In genomic region chr7:126695210-126695611, GRCm38 (mm10) we compare ENCODE assay signal across 8 mouse cellular contexts. TPM values are rescaled to one million over a fixed set of nuclear protein-coding genes. Genes with fewer than 3 reads are reported as not detected.
A peak's percentile ranks its signal among the peaks of the same experiment; 100 is the strongest.
DNase-seq lines count a peak whose midpoint lies in the region; ATAC-seq and TF ChIP-seq lines count a peak whose summit lies in the region.

Bola2 (plus strand) TSS chr7:126695401.

- peaks cover 2% of the 10 kb centered on the region; the same call in 1 of the 2 replicates for H3K79me2 ChIP-seq in heart, adult 2 months (replicated peaks; ENCODE audit: control insufficient read depth, insufficient read depth, low read length)
- peaks cover 7% of the 10 kb centered on the region; the same call in 1 of the 2 replicates for H3K79me2 ChIP-seq in liver, adult 2 months (ENCODE audit: control insufficient read depth, insufficient read depth, low read length)

- H3K27me3 ChIP-seq in heart, adult 2 months (ENCODE audit: control insufficient read depth, insufficient read depth, low read length) = no peaks in the 10 kb centered on the region
- no peaks in the 10 kb centered on the region for H3K27me3 ChIP-seq in kidney, embryonic 14.5 days (ENCODE audit: control insufficient read depth, insufficient read depth, low read length)
- H3K27me3 ChIP-seq in liver, adult 2 months (ENCODE audit: control insufficient read depth, insufficient read depth, low read length) = no peaks in the 10 kb centered on the region
- no peaks in the 10 kb centered on the region for H3K27me3 ChIP-seq in midbrain, postnatal 0 days (ENCODE audit: insufficient read depth, low read length)

- intact Hi-C loops in heart, adult 2 months (cut with DNase I) = loop anchor here (1.0 to 10.0 kb wide), 3 partner anchors 112 to 300 kb away; partner anchors contain the start of genes Nfatc2ip and Tufm

- peak; percentile 50 for ATAC-seq in kidney, embryonic 14.5 days (ENCODE audit: low FRiP score, low TSS enrichment)
- peak; percentile 21; the same call in 1 of the 2 replicates for ATAC-seq in midbrain, postnatal 0 days (ENCODE audit: low FRiP score)

- H3K4me1 ChIP-seq in heart, adult 2 months (ENCODE audit: control insufficient read depth, insufficient read depth, low read length) = peaks cover 6% of the 10 kb centered on the region
- H3K4me1 ChIP-seq in kidney, embryonic 14.5 days (ENCODE audit: control insufficient read depth, insufficient read depth, low read length) = peaks cover 17% of the 10 kb centered on the region
- H3K4me1 ChIP-seq in liver, adult 2 months (ENCODE audit: control insufficient read depth, insufficient read depth, low read length) = peaks cover 17% of the 10 kb centered on the region
- H3K4me1 ChIP-seq in midbrain, postnatal 0 days (ENCODE audit: insufficient read depth, low read length) = peaks cover 7% of the 10 kb centered on the region; the same call in 1 of the 2 replicates

- no peaks in the 10 kb centered on the region for H3K9me3 ChIP-seq in kidney, embryonic 14.5 days (ENCODE audit: control insufficient read depth, low read length)
- no peaks in the 10 kb centered on the region for H3K9me3 ChIP-seq in midbrain, postnatal 0 days (ENCODE audit: low read length)

- peak within 1 kb of the TSS; percentile 96 for H3K4me3 ChIP-seq in heart, adult 2 months
- H3K4me3 ChIP-seq in kidney, embryonic 14.5 days (ENCODE audit: low read length) = peak within 1 kb of the TSS; percentile 73
- H3K4me3 ChIP-seq in liver, adult 2 months (ENCODE audit: insufficient read depth, low read depth, low read length) = peak within 1 kb of the TSS; percentile 75
- peak within 1 kb of the TSS; percentile 75 for H3K4me3 ChIP-seq in midbrain, postnatal 0 days (ENCODE audit: low read depth, low read length)

- peak within 1 kb of the TSS; percentile 98 for H3K9ac ChIP-seq in heart, adult 2 months (ENCODE audit: low read depth, low read length)
- H3K9ac ChIP-seq in kidney, embryonic 14.5 days (ENCODE audit: low read depth, low read length) = peak within 1 kb of the TSS; percentile 75
- peak within 1 kb of the TSS; percentile 80 for H3K9ac ChIP-seq in liver, adult 2 months (ENCODE audit: low read depth, low read length)
- peak within 1 kb of the TSS; percentile 78 for H3K9ac ChIP-seq in midbrain, postnatal 0 days (replicated peaks; ENCODE audit: low read length, poor library complexity, severe bottlenecking)

- TF ChIP-seq POLR2A in heart, adult 2 months (IDR thresholded peaks at IDR 0.05; ENCODE audit: insufficient read depth, low read depth, low read length) = peak; percentile 77
- peak; percentile 50 for TF ChIP-seq POLR2A in liver, adult 2 months (IDR thresholded peaks at IDR 0.05; ENCODE audit: extremely low read depth, insufficient read depth, low read length)

- peak within 1 kb of the TSS; percentile 96 for H3K27ac ChIP-seq in heart, adult 2 months
- peak within 1 kb of the TSS; percentile 96 for H3K27ac ChIP-seq in kidney, embryonic 14.5 days (ENCODE audit: low read depth, low read length)
- peak within 1 kb of the TSS; percentile 93 for H3K27ac ChIP-seq in liver, adult 2 months (replicated peaks; ENCODE audit: insufficient read depth, low read depth, low read length)
- peak within 1 kb of the TSS; percentile 86 for H3K27ac ChIP-seq in midbrain, postnatal 0 days (ENCODE audit: low read depth, low read length)

- no peaks in the 10 kb centered on the region for H3K36me3 ChIP-seq in heart, adult 2 months (ENCODE audit: control insufficient read depth, insufficient read depth, low read length)
- H3K36me3 ChIP-seq in kidney, embryonic 14.5 days (ENCODE audit: control insufficient read depth, insufficient read depth, low read length) = peaks cover 23% of the 10 kb centered on the region
- H3K36me3 ChIP-seq in liver, adult 2 months (ENCODE audit: control insufficient read depth, insufficient read depth, low read length) = no peaks in the 10 kb centered on the region
- peaks cover 27% of the 10 kb centered on the region for H3K36me3 ChIP-seq in midbrain, postnatal 0 days (ENCODE audit: insufficient read depth, low read length)

- peak; percentile 60 for DNase-seq in urinary bladder, adult 2 months (ENCODE audit: low spot score)
- no peak for DNase-seq in urinary bladder, postnatal 4 days (ENCODE audit: low spot score in 2 of 2)
- DNase-seq in embryo, embryonic 11 days = peak; percentile 79
- DNase-seq in heart, adult 2 months = peak; percentile 83 to 84
- peak; percentile 62 for DNase-seq in liver, adult 2 months (ENCODE audit: extremely low read depth, low read depth, low spot score)
- DNase-seq in midbrain, postnatal 0 days (ENCODE audit: low spot score) = peak; percentile 60
- peak; percentile 83 for DNase-seq in thymus, postnatal 0 days (ENCODE audit: low spot score)

- peak within 1 kb of the TSS; percentile 94 for H3K4me2 ChIP-seq in kidney, embryonic 14.5 days (replicated peaks; ENCODE audit: low read depth, low read length)
- H3K4me2 ChIP-seq in midbrain, postnatal 0 days (ENCODE audit: low read depth, low read length, poor library complexity, severe bottlenecking) = peak within 1 kb of the TSS; percentile 82

- WGBS in heart, adult 2 months = under 1% methylated on average over 31 of the region's 31 CpGs
- WGBS in kidney, embryonic 14.5 days = under 1% methylated on average over 31 of the region's 31 CpGs
- under 1% methylated on average over 31 of the region's 31 CpGs for WGBS in liver, adult 2 months
- 1% methylated on average over 30 of the region's 31 CpGs for WGBS in midbrain, postnatal 0 days

- TF ChIP-seq EP300 in heart, adult 2 months (IDR thresholded peaks at IDR 0.05; ENCODE audit: insufficient read depth, low read depth, low read length) = no peak

- no peak for TF ChIP-seq CTCF in heart, adult 2 months (IDR thresholded peaks at IDR 0.05)
- no peak for TF ChIP-seq CTCF in liver, adult 2 months (IDR thresholded peaks at IDR 0.05; ENCODE audit: low read depth, low read length)
- no peak for TF ChIP-seq CTCF in midbrain, postnatal 0 days (IDR thresholded peaks at IDR 0.05)

RNA-seq across cellular contexts. Expression of gene Bola2, which starts in this region (rescaled TPM):
- polyA plus RNA-seq in urinary bladder, adult 2 months (2012; rRNA removed) = 32.6 and 37.6 TPM in 2 replicates
- 10 to 100 TPM; 49.7 to 63.7 TPM for total RNA-seq in heart, adult 2 months (2021)
- 25.9 and 29.1 TPM in 2 replicates for polyA plus RNA-seq in heart, adult 2 months (2012; rRNA removed)
- polyA plus RNA-seq in kidney, embryonic 14.5 days (2014; fragmentation: Nextera tagmentation; extraction: Ambion mirVana) = 145 and 184 TPM in 2 replicates
- 15.6 and 20.5 TPM in 2 replicates for total RNA-seq in liver, adult 2 months (2014; rRNA removed)
- polyA plus RNA-seq in liver, adult 2 months (2012; rRNA removed) = 35.6 and 37.7 TPM in 2 replicates
- 50.2 and 160 TPM in 2 replicates for total RNA-seq in midbrain, postnatal 0 days (2014; rRNA removed)
- polyA plus RNA-seq in midbrain, postnatal 0 days (2015; fragmentation: Nextera tagmentation; extraction: Ambion mirVana) = 143 and 146 TPM in 2 replicates
- 154 and 155 TPM in 2 replicates for polyA plus RNA-seq in thymus, postnatal 0 days (2015; fragmentation: Nextera tagmentation; extraction: Ambion mirVana)

Comparison
In these comparisons a context has a peak if more than half of its experiments do, and no peak if none do; other contexts are left out.
1. DNase-seq: peak in urinary bladder, adult 2 months (single experiment), embryo, embryonic 11 days (single experiment), heart, adult 2 months (2 of 2), liver, adult 2 months (single experiment), midbrain, postnatal 0 days (single experiment) and thymus, postnatal 0 days (single experiment); none in urinary bladder, postnatal 4 days (0 of 2).
2. Peak in every context shown above with its lines, with median percentiles within 50 percentile points of each other: H3K27ac ChIP-seq, H3K4me3 ChIP-seq and H3K9ac ChIP-seq.